Mouse (Mus musculus): ENCODE data around the gene Socs7.

DNA sequence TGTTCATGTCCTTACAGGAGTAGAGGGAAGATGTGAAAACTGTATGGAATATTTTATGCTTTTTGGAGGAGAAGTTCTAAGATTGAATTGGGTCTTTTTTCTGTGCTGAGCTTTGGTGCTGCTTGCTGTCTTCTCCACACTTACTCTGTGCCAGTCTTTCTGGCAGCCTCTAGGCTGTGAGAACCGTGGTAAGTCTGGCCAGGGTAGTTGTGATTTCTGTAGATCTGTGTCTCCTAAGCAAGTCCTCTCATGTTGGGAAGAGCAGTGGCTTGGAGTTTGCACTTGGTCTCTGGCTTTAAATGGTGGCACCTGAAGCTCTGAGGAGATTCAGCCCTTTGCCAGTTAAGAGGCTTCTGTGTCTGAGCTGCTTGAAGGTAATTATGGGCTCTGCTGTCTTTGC is 3.2 kb downstream of the Socs7 start:
- TF ChIP-seq POLR2A (IDR thresholded peaks at IDR 0.05; ENCODE audit: extremely low read depth, insufficient read depth, low read length) = no peak
- TF ChIP-seq CTCF (IDR thresholded peaks at IDR 0.05; ENCODE audit: extremely low read depth, insufficient read depth, low read length) = no peak

All from cortical plate, adult 2 months (tissue).